Mouse (Mus musculus): ENCODE results near the gene Phf2.

The Phf2 gene

GRCm38 (mm10) chr13:48870771-48871731 lies at the start of gene Phf2:
Phf2 (minus strand) TSS chr13:48871119.
- DNase-seq (ENCODE audit: low read depth, low spot score) = no peak

- no peak for DNase-seq (ENCODE audit: low read depth, low spot score)
These were observed 49.0 kb upstream of the Phf2 start for GRCm38 (mm10) chr13:48919756-48920415.

- DNase-seq (ENCODE audit: low read depth, low spot score) = no peak
These were observed 46.2 kb upstream of the Phf2 start for GRCm38 (mm10) chr13:48917113-48917599.

GRCm38 (mm10) chr13:48913680-48914079 lies 42.8 kb upstream of the Phf2 start:
- peak; percentile 77 for DNase-seq (ENCODE audit: low read depth, low spot score)

- no peak for DNase-seq (ENCODE audit: low read depth, low spot score)
These were observed 42.2 kb upstream of the Phf2 start for GRCm38 (mm10) chr13:48913141-48913540.

- DNase-seq (ENCODE audit: low read depth, low spot score) = no peak
These were observed 40.5 kb upstream of the Phf2 start for GRCm38 (mm10) chr13:48911426-48911825.

GRCm38 (mm10) chr13:48905458-48905857 lies 34.5 kb upstream of the Phf2 start:
- DNase-seq (ENCODE audit: low read depth, low spot score) = no peak

- no peak for DNase-seq (ENCODE audit: low read depth, low spot score)
These were observed 24.5 kb upstream of the Phf2 start for GRCm38 (mm10) chr13:48895376-48895775.

GRCm38 (mm10) chr13:48890260-48890960 lies 19.5 kb upstream of the Phf2 start:
- DNase-seq (ENCODE audit: low read depth, low spot score) = no peak

GRCm38 (mm10) chr13:48878534-48878933 lies 7.6 kb upstream of the Phf2 start:
- peak; percentile 98 for DNase-seq (ENCODE audit: low read depth, low spot score)

- DNase-seq (ENCODE audit: low read depth, low spot score) = no peak
These were observed 6.9 kb upstream of the Phf2 start for GRCm38 (mm10) chr13:48877805-48878204.

GRCm38 (mm10) chr13:48872726-48873125 lies 1.8 kb upstream of the Phf2 start:
- DNase-seq (ENCODE audit: low read depth, low spot score) = peak; percentile 78

- no peak for DNase-seq (ENCODE audit: low read depth, low spot score)
These were observed 1.1 kb upstream of the Phf2 start for GRCm38 (mm10) chr13:48871887-48872606.

GRCm38 (mm10) chr13:48869950-48870770 lies 759 bp downstream of the Phf2 start:
- DNase-seq (ENCODE audit: low read depth, low spot score) = no peak

GRCm38 (mm10) chr13:48869600-48869949 lies 1.3 kb downstream of the Phf2 start:
- DNase-seq (ENCODE audit: low read depth, low spot score) = peak; percentile 52

- DNase-seq (ENCODE audit: low read depth, low spot score) = no peak
These were observed 1.8 kb downstream of the Phf2 start for GRCm38 (mm10) chr13:48869088-48869487.

- DNase-seq (ENCODE audit: low read depth, low spot score) = no peak
These were observed 6.1 kb downstream of the Phf2 start for GRCm38 (mm10) chr13:48864673-48865356.

GRCm38 (mm10) chr13:48863556-48863955 lies 7.4 kb downstream of the Phf2 start:
- DNase-seq (ENCODE audit: low read depth, low spot score) = no peak

GRCm38 (mm10) chr13:48861913-48862312 lies 9.0 kb downstream of the Phf2 start:
- no peak for DNase-seq (ENCODE audit: low read depth, low spot score)

- no peak for DNase-seq (ENCODE audit: low read depth, low spot score)
These were observed 12.1 kb downstream of the Phf2 start for GRCm38 (mm10) chr13:48858779-48859178.

Measured in 3T3-L1 (cell line).